Mouse (Mus musculus) ES-Bruce4 (cell line): ENCODE data around the gene Apoe. TPM values are rescaled to one million over a fixed set of nuclear protein-coding genes. Genes with fewer than 3 reads are reported as not detected.

Experiments used
- H3K27ac ChIP-seq: 2 replicates; pipeline ENCODE4 v1.5.1; 2012; ENCODE audit warnings: low read length, inconsistent platforms; ENCODE audit not compliant: insufficient read depth
- H3K27me3 ChIP-seq: 2 replicates; pipeline ENCODE4 v1.6.1; 2012; ENCODE audit warnings: mild to moderate bottlenecking, low read length, inconsistent platforms; ENCODE audit not compliant: control insufficient read depth, poor library complexity, insufficient read depth, severe bottlenecking
- H3K36me3 ChIP-seq: 2 replicates; pipeline ENCODE4 v1.6.1; 2012; ENCODE audit warnings: inconsistent platforms, mild to moderate bottlenecking, low read length, moderate library complexity; ENCODE audit not compliant: control insufficient read depth, poor library complexity, insufficient read depth, severe bottlenecking
- H3K4me1 ChIP-seq: one replicate; pipeline ENCODE4 v1.8.1; 2011; ENCODE audit warnings: low read length; ENCODE audit not compliant: control insufficient read depth, insufficient read depth
- H3K4me3 ChIP-seq: 2 replicates; pipeline ENCODE4 v1.5.1; 2011; ENCODE audit warnings: low read depth, mild to moderate bottlenecking, low read length
- H3K9ac ChIP-seq: 2 replicates; pipeline ENCODE4 v1.6.1; 2012; ENCODE audit warnings: low read depth, mild to moderate bottlenecking, inconsistent platforms; ENCODE audit not compliant: poor library complexity, severe bottlenecking
- H3K9me3 ChIP-seq: replicated peaks from 2 replicates; pipeline ENCODE4 v1.6.1; 2012; ENCODE audit warnings: mild to moderate bottlenecking, low read length, inconsistent platforms; ENCODE audit not compliant: control insufficient read depth, poor library complexity, insufficient read depth, severe bottlenecking
- CTCF ChIP-seq: IDR thresholded peaks from one replicate; pipeline ENCODE4 v1.8.1; 2011; ENCODE audit warnings: low read depth, low read length
- EP300 ChIP-seq: IDR thresholded peaks from 2 replicates; pipeline ENCODE4 v1.6.1; 2011; ENCODE audit warnings: low read depth, low read length; ENCODE audit not compliant: insufficient read depth
- POLR2A ChIP-seq: IDR thresholded peaks from one replicate; pipeline ENCODE4 v1.8.1; 2011; ENCODE audit warnings: low read length; ENCODE audit not compliant: insufficient read depth
- polyA plus RNA-seq: library from polyadenylated mRNA; stranded (reverse); fragments of >200 nt; gene quantifications from 2 replicates; pipeline ENCODE4 v1.2.4, GENCODE M21; 2011; ENCODE audit warnings: low read depth; ENCODE audit not compliant: missing spikeins, insufficient read depth, insufficient read length

Apoe gene
- polyA plus RNA-seq, 1 experiment, result 1,048 TPM

DNA sequence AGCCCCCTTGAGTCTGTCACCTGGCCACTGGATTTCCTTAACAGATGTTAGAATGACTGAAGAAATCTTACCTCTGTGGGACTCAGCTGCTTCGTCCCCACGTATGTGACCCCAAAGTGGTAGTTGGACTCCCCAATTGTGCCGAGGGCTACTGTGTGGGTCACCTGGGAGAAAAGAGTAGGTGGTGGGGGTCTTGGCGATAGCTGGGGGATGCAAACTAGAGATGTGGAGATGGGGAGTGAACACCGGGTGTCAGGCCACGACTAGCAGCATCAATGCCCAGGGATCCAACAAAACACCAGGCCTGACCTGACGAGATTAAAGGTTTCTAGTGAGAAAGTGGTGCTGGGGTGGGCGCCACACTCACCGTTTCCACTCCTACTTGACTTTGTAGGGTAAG is 14.6 kb upstream of the Apoe start:
- H3K27ac ChIP-seq, result no peak overlapping the region
- H3K9ac ChIP-seq, result peak overlapping the region; percentile 96; the same call in 1 of the 2 replicates
- no peaks in the 10 kb centered on the region for H3K4me1 ChIP-seq
- no peaks in the 10 kb centered on the region for H3K27me3 ChIP-seq
- TF ChIP-seq EP300 (no peak), CTCF (no peak), POLR2A (no peak)
- H3K36me3 ChIP-seq, result peaks cover 44% of the 10 kb centered on the region
- no peaks in the 10 kb centered on the region for H3K9me3 ChIP-seq
- H3K4me3 ChIP-seq, result no peak overlapping the region

- Histone ChIP-seq H3K36me3 (peaks cover 47% of the 10 kb centered on the region), H3K27ac (no peak overlapping the region), H3K27me3 (no peaks in the 10 kb centered on the region), H3K4me1 (no peaks in the 10 kb centered on the region), H3K9ac (no peak overlapping the region), H3K9me3 (no peaks in the 10 kb centered on the region), H3K4me3 (no peak overlapping the region)
- TF ChIP-seq EP300, result no peak
- peak; percentile 37 for TF ChIP-seq CTCF
These were observed 14.2 kb upstream of the Apoe start for GRCm38 (mm10) chr7:19713196-19713595.

DNA sequence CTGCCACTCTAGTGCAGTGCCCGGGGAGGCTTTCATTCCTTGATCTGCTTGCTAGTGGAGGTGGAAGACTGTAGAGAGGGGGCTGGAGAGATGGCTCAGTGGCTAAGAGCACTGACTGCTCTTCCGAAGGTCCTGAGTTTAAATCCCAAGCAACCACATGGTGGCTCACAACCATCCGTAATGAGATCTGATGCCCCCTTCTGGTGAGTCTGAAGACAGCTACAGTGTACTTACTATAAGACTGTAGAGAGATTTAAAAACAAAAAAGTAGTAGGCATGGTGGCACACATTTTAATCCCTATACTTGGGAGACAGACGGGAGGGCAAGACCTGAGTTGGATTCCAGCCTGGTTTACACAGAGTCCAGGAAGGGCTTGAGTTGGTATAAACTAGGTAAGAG is 13.4 kb upstream of the Apoe start:
- no peaks in the 10 kb centered on the region for H3K9me3 ChIP-seq
- H3K4me3 ChIP-seq, result no peak overlapping the region
- H3K4me1 ChIP-seq, result no peaks in the 10 kb centered on the region
- TF ChIP-seq CTCF (peak; percentile 19), POLR2A (no peak), EP300 (no peak)
- peaks cover 52% of the 10 kb centered on the region for H3K36me3 ChIP-seq
- no peaks in the 10 kb centered on the region for H3K27me3 ChIP-seq
- H3K9ac ChIP-seq, result no peak overlapping the region
- H3K27ac ChIP-seq, result no peak overlapping the region

- H3K9ac ChIP-seq, result no peak overlapping the region
- no peaks in the 10 kb centered on the region for H3K27me3 ChIP-seq
- H3K4me3 ChIP-seq, result no peak overlapping the region
- H3K9me3 ChIP-seq, result no peaks in the 10 kb centered on the region
- TF ChIP-seq POLR2A, result no peak
- no peak for TF ChIP-seq CTCF
- no peak for TF ChIP-seq EP300
- peaks cover 61% of the 10 kb centered on the region for H3K36me3 ChIP-seq
- H3K27ac ChIP-seq, result no peak overlapping the region
- no peaks in the 10 kb centered on the region for H3K4me1 ChIP-seq
These were observed 11.7 kb upstream of the Apoe start for GRCm38 (mm10) chr7:19710650-19711049.

- H3K36me3 ChIP-seq, result peaks cover 45% of the 10 kb centered on the region
- no peaks in the 10 kb centered on the region for H3K27me3 ChIP-seq
- no peaks in the 10 kb centered on the region for H3K9me3 ChIP-seq
- H3K4me3 ChIP-seq, result no peak overlapping the region
- no peak overlapping the region for H3K27ac ChIP-seq
- H3K4me1 ChIP-seq, result peaks cover 3% of the 10 kb centered on the region
- no peak overlapping the region for H3K9ac ChIP-seq
- no peak for TF ChIP-seq CTCF
- no peak for TF ChIP-seq POLR2A
- no peak for TF ChIP-seq EP300
These were observed 6.3 kb upstream of the Apoe start for GRCm38 (mm10) chr7:19705271-19705670.

DNA sequence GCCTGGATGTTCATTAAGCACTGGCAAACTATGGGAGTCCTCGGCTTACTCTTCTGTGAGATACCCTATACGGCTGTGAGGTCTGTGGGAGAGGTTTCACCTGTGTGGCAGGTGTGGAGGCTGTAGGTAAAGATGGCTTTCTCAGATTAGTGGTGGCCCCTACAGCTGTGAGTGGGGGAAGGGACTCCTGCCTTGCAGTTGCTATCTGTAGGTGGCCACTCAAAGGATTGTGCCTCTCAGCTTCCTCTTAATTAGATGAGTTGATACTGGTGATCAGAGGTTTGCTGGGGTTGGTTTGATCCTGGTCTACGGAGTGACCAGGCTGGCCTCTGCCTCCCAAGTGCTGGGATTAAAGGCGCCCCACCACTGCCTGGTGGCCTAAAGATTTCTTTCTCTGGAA is 5.5 kb upstream of the Apoe start:
- Histone ChIP-seq H3K9ac (no peak overlapping the region), H3K9me3 (no peaks in the 10 kb centered on the region), H3K4me3 (no peak overlapping the region), H3K27ac (no peak overlapping the region), H3K36me3 (peaks cover 40% of the 10 kb centered on the region), H3K27me3 (no peaks in the 10 kb centered on the region), H3K4me1 (peaks cover 5% of the 10 kb centered on the region)
- TF ChIP-seq CTCF (no peak), POLR2A (no peak), EP300 (no peak)
